In the genomic region with DNA sequence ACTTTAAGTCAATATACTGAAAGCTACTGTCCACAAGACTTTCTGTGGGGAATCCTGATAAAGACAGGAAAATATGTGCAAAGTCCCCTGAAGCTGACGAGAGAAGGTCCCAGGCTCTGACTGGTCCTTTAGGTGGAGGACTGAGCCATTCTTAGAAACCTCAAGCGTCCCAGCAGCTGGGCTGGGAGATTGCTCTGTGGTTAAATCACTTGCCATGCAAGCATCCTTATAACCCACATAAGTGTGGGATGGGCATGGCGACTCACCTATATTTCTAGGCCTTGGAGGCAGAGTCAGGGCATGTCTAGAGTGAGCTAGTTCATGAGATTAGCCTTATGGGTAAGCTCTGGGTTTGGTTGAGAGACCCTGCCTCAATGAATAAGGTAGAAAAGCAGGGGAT, we compare ENCODE assay signal across 30 mouse cellular contexts. TPM values are rescaled to one million over a fixed set of nuclear protein-coding genes. Genes with fewer than 3 reads are reported as not detected.
DNase-seq lines count a peak whose midpoint lies in the region; ATAC-seq and TF ChIP-seq lines count a peak whose summit lies in the region.
"Had no signal": no experiment of that assay in that cellular context is flagged by ENCODE, and none has a peak within 500 bp of the region (broad histone marks: within the 10 kb centered on the region; RNA-seq: fewer than 3 reads in every experiment).

No protein-coding gene starts in this region.

- H3K4me3 ChIP-seq in intestine, postnatal 0 days (ENCODE audit: low read depth, low read length) = no peak overlapping the region
- no peak overlapping the region for H3K4me3 ChIP-seq in liver, embryonic 13.5 days (replicated peaks)
- no peak overlapping the region for H3K4me3 ChIP-seq in liver, postnatal 0 days (ENCODE audit: low read depth, low read length)
- no peak overlapping the region for H3K4me3 ChIP-seq in heart, embryonic 11.5 days (ENCODE audit: low read depth, low read length)
- H3K4me3 ChIP-seq: embryonic facial prominence, embryonic 10.5 days; embryonic facial prominence, embryonic 13.5 days; forebrain, embryonic 10.5 days; forebrain, embryonic 13.5 days; heart, adult 2 months; heart, embryonic 10.5 days; hindbrain, embryonic 12.5 days; hindbrain, embryonic 15.5 days had no signal

- peaks cover 18% of the 10 kb centered on the region for H3K36me3 ChIP-seq in intestine, postnatal 0 days (ENCODE audit: control insufficient read depth, insufficient read depth)
- H3K36me3 ChIP-seq in liver, embryonic 13.5 days = 0 out of 2 replicates have a peak, but pooled peaks cover 6% of the 10 kb centered on the region
- 0 out of 2 replicates have a peak, but pooled peaks cover 7% of the 10 kb centered on the region for H3K36me3 ChIP-seq in liver, postnatal 0 days (replicated peaks; ENCODE audit: insufficient read depth, low read length)
- no peaks in the 10 kb centered on the region for H3K36me3 ChIP-seq in heart, embryonic 11.5 days (ENCODE audit: control insufficient read depth, insufficient read depth, low read length)
- H3K36me3 ChIP-seq: embryonic facial prominence, embryonic 10.5 days; embryonic facial prominence, embryonic 13.5 days; forebrain, embryonic 10.5 days; hindbrain, embryonic 12.5 days; hindbrain, embryonic 15.5 days had no signal

- ATAC-seq in intestine, postnatal 0 days = no peak
- no peak for ATAC-seq in liver, embryonic 13.5 days (ENCODE audit: low read depth)
- peak; percentile 4; the same call in 1 of the 2 replicates for ATAC-seq in liver, postnatal 0 days
- no peak for ATAC-seq in heart, embryonic 11.5 days (replicated peaks; ENCODE audit: insufficient number of reproducible peaks, low FRiP score, low TSS enrichment)
- ATAC-seq: activated CD4-positive, CD25-positive, alpha-beta regulatory T cell, adult 4 months; forebrain, embryonic 13.5 days; forebrain, embryonic 16.5 days had no signal

- TF ChIP-seq EP300 in liver, postnatal 0 days (IDR thresholded peaks at IDR 0.05; ENCODE audit: low read depth) = no peak

- H3K9ac ChIP-seq in intestine, postnatal 0 days (ENCODE audit: low read depth, low read length) = no peak overlapping the region
- H3K9ac ChIP-seq in liver, embryonic 13.5 days = no peak overlapping the region
- H3K9ac ChIP-seq in liver, postnatal 0 days (replicated peaks) = no peak overlapping the region
- H3K9ac ChIP-seq in heart, embryonic 11.5 days (ENCODE audit: low read depth, low read length) = no peak overlapping the region
- H3K9ac ChIP-seq: embryonic facial prominence, embryonic 13.5 days; forebrain, embryonic 13.5 days; hindbrain, embryonic 12.5 days; hindbrain, embryonic 15.5 days had no signal

- peaks cover 19% of the 10 kb centered on the region for H3K4me1 ChIP-seq in intestine, postnatal 0 days (replicated peaks; ENCODE audit: control insufficient read depth, insufficient read depth, low read length)
- H3K4me1 ChIP-seq in liver, embryonic 13.5 days (replicated peaks) = peaks cover 42% of the 10 kb centered on the region
- peaks cover 26% of the 10 kb centered on the region for H3K4me1 ChIP-seq in liver, postnatal 0 days (ENCODE audit: insufficient read depth)
- no peaks in the 10 kb centered on the region for H3K4me1 ChIP-seq in heart, embryonic 11.5 days (ENCODE audit: control insufficient read depth, insufficient read depth, low read length)
- H3K4me1 ChIP-seq: embryonic facial prominence, embryonic 13.5 days; forebrain, embryonic 13.5 days; hindbrain, embryonic 12.5 days; hindbrain, embryonic 15.5 days had no signal

- no peaks in the 10 kb centered on the region for H3K27me3 ChIP-seq in intestine, postnatal 0 days (replicated peaks; ENCODE audit: control insufficient read depth, insufficient read depth, low read length)
- no peaks in the 10 kb centered on the region for H3K27me3 ChIP-seq in liver, embryonic 13.5 days
- H3K27me3 ChIP-seq in liver, postnatal 0 days (ENCODE audit: insufficient read depth, low read length) = no peaks in the 10 kb centered on the region
- H3K27me3 ChIP-seq in heart, embryonic 11.5 days (ENCODE audit: control insufficient read depth, insufficient read depth, low read length) = no peaks in the 10 kb centered on the region
- H3K27me3 ChIP-seq: embryonic facial prominence, embryonic 13.5 days had no signal

- H3K9me3 ChIP-seq in intestine, postnatal 0 days (ENCODE audit: control insufficient read depth) = no peaks in the 10 kb centered on the region
- no peaks in the 10 kb centered on the region for H3K9me3 ChIP-seq in liver, embryonic 13.5 days (replicated peaks)
- no peaks in the 10 kb centered on the region for H3K9me3 ChIP-seq in liver, postnatal 0 days (ENCODE audit: low read length)
- H3K9me3 ChIP-seq in heart, embryonic 11.5 days (replicated peaks; ENCODE audit: control insufficient read depth, low read length) = no peaks in the 10 kb centered on the region
- H3K9me3 ChIP-seq: embryonic facial prominence, embryonic 10.5 days; embryonic facial prominence, embryonic 13.5 days; forebrain, embryonic 10.5 days; forebrain, embryonic 13.5 days; heart, embryonic 10.5 days; hindbrain, embryonic 12.5 days; hindbrain, embryonic 15.5 days had no signal

- no peak for TF ChIP-seq CTCF in intestine, postnatal 0 days (IDR thresholded peaks at IDR 0.05; ENCODE audit: low read depth)
- no peak for TF ChIP-seq CTCF in liver, postnatal 0 days (IDR thresholded peaks at IDR 0.05; ENCODE audit: low read depth)

- H3K4me2 ChIP-seq in intestine, postnatal 0 days (replicated peaks; ENCODE audit: low read depth) = no peak overlapping the region
- no peak overlapping the region for H3K4me2 ChIP-seq in liver, embryonic 13.5 days
- no peak overlapping the region for H3K4me2 ChIP-seq in liver, postnatal 0 days (ENCODE audit: low read depth, low read length)
- H3K4me2 ChIP-seq in heart, embryonic 11.5 days = no peak overlapping the region
- H3K4me2 ChIP-seq: embryonic facial prominence, embryonic 13.5 days; forebrain, embryonic 13.5 days; hindbrain, embryonic 12.5 days; hindbrain, embryonic 15.5 days had no signal

- peak overlapping the region; percentile 28; the same call in 1 of the 2 replicates for H3K27ac ChIP-seq in intestine, postnatal 0 days (ENCODE audit: low read depth, low read length)
- H3K27ac ChIP-seq in liver, embryonic 13.5 days = peak overlapping the region; percentile 39; the same call in 1 of the 2 replicates
- peak overlapping the region; percentile 80 for H3K27ac ChIP-seq in liver, postnatal 0 days (ENCODE audit: low read depth)
- no peak overlapping the region for H3K27ac ChIP-seq in heart, embryonic 11.5 days (ENCODE audit: low read depth, low read length)
- H3K27ac ChIP-seq: embryonic facial prominence, embryonic 10.5 days; embryonic facial prominence, embryonic 13.5 days; forebrain, embryonic 10.5 days; forebrain, embryonic 13.5 days; heart, adult 2 months; heart, embryonic 10.5 days; hindbrain, embryonic 12.5 days; hindbrain, embryonic 15.5 days had no signal

- 58% methylated on average over 3 of the region's 3 CpGs for WGBS in intestine, postnatal 0 days
- 43% methylated on average over 3 of the region's 3 CpGs for WGBS in liver, embryonic 13.5 days (ENCODE audit: insufficient replicate concordance)
- WGBS in liver, postnatal 0 days (ENCODE audit: insufficient replicate concordance) = 48% methylated on average over 3 of the region's 3 CpGs
- WGBS in heart, embryonic 11.5 days (ENCODE audit: insufficient replicate concordance) = 70% methylated on average over 3 of the region's 3 CpGs

- DNase-seq in 3T3-L1 (ENCODE audit: low read depth, low spot score) = peak; percentile 61
- no peak for DNase-seq in liver, embryonic 13.5 days
- DNase-seq in liver, postnatal 0 days = no peak
- no peak for DNase-seq in cerebellum, postnatal 10 days
- DNase-seq in urinary bladder, postnatal 4 days (ENCODE audit: low spot score in 2 of 2) = no peak
- DNase-seq in adrenal gland, postnatal 10 days = no peak
- DNase-seq: adrenal gland, adult 8-10 months; adrenal gland, postnatal 36 days; cerebellum, adult 18-20 months; cerebellum, adult 9-10 months; cerebellum, postnatal 36 days; embryo, embryonic 11 days; gastrocnemius, postnatal 10 days; gastrocnemius, postnatal 36 days; heart, adult 2 months had no signal

RNA-seq across cellular contexts. Expression of a gene that starts 7.2 kb away (rescaled TPM):
- 593 and 673 TPM in 2 replicates for polyA plus RNA-seq in intestine, postnatal 0 days (2015; fragmentation: Nextera tagmentation; extraction: Ambion mirVana)
- polyA plus RNA-seq in liver, embryonic 13.5 days (2015; fragmentation: Nextera tagmentation; extraction: Ambion mirVana) = 46.4 and 52.5 TPM in 2 replicates
- polyA plus RNA-seq in liver, postnatal 0 days (2015; fragmentation: Nextera tagmentation; extraction: Ambion mirVana) = 194 and 201 TPM in 2 replicates
- 10 to 100 TPM; 24.6 to 25.8 TPM for total RNA-seq in adrenal gland, postnatal 10 days (2021)
- 19.1 and 19.6 TPM in 2 replicates for polyA plus RNA-seq in heart, embryonic 11.5 days (2014; fragmentation: Nextera tagmentation; extraction: Ambion mirVana)

RNA-seq across cellular contexts. Expression of a gene that starts 54.3 kb away (rescaled TPM):
- polyA plus RNA-seq in intestine, postnatal 0 days (2015; fragmentation: Nextera tagmentation; extraction: Ambion mirVana) = 3,066 and 3,164 TPM in 2 replicates
- polyA plus RNA-seq in liver, embryonic 13.5 days (2015; fragmentation: Nextera tagmentation; extraction: Ambion mirVana) = 581 and 610 TPM in 2 replicates
- 2,261 and 2,342 TPM in 2 replicates for polyA plus RNA-seq in liver, postnatal 0 days (2015; fragmentation: Nextera tagmentation; extraction: Ambion mirVana)
- total RNA-seq in adrenal gland, postnatal 10 days (2021) = 1,000 to 10,000 TPM; 1,131 to 1,191 TPM
- polyA plus RNA-seq in heart, embryonic 11.5 days (2014; fragmentation: Nextera tagmentation; extraction: Ambion mirVana) = 639 and 662 TPM in 2 replicates

RNA-seq across cellular contexts. Expression of a gene that starts 54.4 kb away (rescaled TPM):
- 8.2 and 8.7 TPM in 2 replicates for polyA plus RNA-seq in intestine, postnatal 0 days (2015; fragmentation: Nextera tagmentation; extraction: Ambion mirVana)
- polyA plus RNA-seq in liver, embryonic 13.5 days (2015; fragmentation: Nextera tagmentation; extraction: Ambion mirVana) = 12.6 and 12.7 TPM in 2 replicates
- 5.1 and 5.5 TPM in 2 replicates for polyA plus RNA-seq in liver, postnatal 0 days (2015; fragmentation: Nextera tagmentation; extraction: Ambion mirVana)
- 10 to 100 TPM in 1 of 2 experiments, 1 to 10 TPM in 1; 9.9 to 12.4 TPM for total RNA-seq in adrenal gland, postnatal 10 days (2021)
- 11.8 and 13.1 TPM in 2 replicates for polyA plus RNA-seq in heart, embryonic 11.5 days (2014; fragmentation: Nextera tagmentation; extraction: Ambion mirVana)

RNA-seq across cellular contexts. Expression of a gene that starts 59.9 kb away (rescaled TPM):
- 0.98 and 0.99 TPM in 2 replicates for polyA plus RNA-seq in intestine, postnatal 0 days (2015; fragmentation: Nextera tagmentation; extraction: Ambion mirVana)
- polyA plus RNA-seq in liver, embryonic 13.5 days (2015; fragmentation: Nextera tagmentation; extraction: Ambion mirVana) = not detected in 2 replicates
- 0.05 and 0.13 TPM in 2 replicates for polyA plus RNA-seq in liver, postnatal 0 days (2015; fragmentation: Nextera tagmentation; extraction: Ambion mirVana)
- 10 to 100 TPM; 12.7 to 17.7 TPM for total RNA-seq in adrenal gland, postnatal 10 days (2021)
- polyA plus RNA-seq in heart, embryonic 11.5 days (2014; fragmentation: Nextera tagmentation; extraction: Ambion mirVana) = 0.15 TPM in 1 of 2 replicates, not detected in the other
- total RNA-seq: granulocyte monocyte progenitor cell, adult 5-6 weeks; heart, postnatal 25 days; hematopoietic stem cell, adult 5-6 weeks had no signal
- polyA plus RNA-seq: embryonic facial prominence, embryonic 13.5 days; heart, embryonic 10.5 days; heart, postnatal 0 days had no signal
